Mouse (Mus musculus) lung, postnatal 36 days (tissue): ENCODE results near the gene Tnfsf15.

ENCODE experiments used
- DNase-seq: peaks from one replicate; pipeline ENCODE4 v3.0.0; 2022; ENCODE audit warnings: mixed read lengths

Tnfsf15 gene

GRCm38 (mm10) chr4:63740761-63741160 is 4.2 kb downstream of the Tnfsf15 start:
- DNase-seq, result no peak

- no peak for DNase-seq
These were observed 4.9 kb downstream of the Tnfsf15 start for GRCm38 (mm10) chr4:63740001-63740400.

- no peak for DNase-seq
These were observed 5.4 kb downstream of the Tnfsf15 start for GRCm38 (mm10) chr4:63739524-63739923.

- DNase-seq, result peak; percentile 26
These were observed 6.4 kb downstream of the Tnfsf15 start for GRCm38 (mm10) chr4:63738364-63738997.

GRCm38 (mm10) chr4:63731299-63731698 is 13.6 kb downstream of the Tnfsf15 start:
- no peak for DNase-seq

GRCm38 (mm10) chr4:63726727-63727126 is 18.2 kb downstream of the Tnfsf15 start:
- no peak for DNase-seq

- peak; percentile 78 for DNase-seq
These were observed 18.9 kb downstream of the Tnfsf15 start for GRCm38 (mm10) chr4:63725981-63726380.

GRCm38 (mm10) chr4:63717922-63718643 is 26.8 kb downstream of the Tnfsf15 start:
- peak; percentile 87 for DNase-seq

GRCm38 (mm10) chr4:63711886-63712285 is 33.0 kb downstream of the Tnfsf15 start:
- DNase-seq, result no peak

- DNase-seq, result no peak
These were observed 34.3 kb downstream of the Tnfsf15 start for GRCm38 (mm10) chr4:63710431-63711220.

GRCm38 (mm10) chr4:63706279-63706971 is 38.5 kb downstream of the Tnfsf15 start:
- no peak for DNase-seq

- DNase-seq, result no peak
These were observed 40.7 kb downstream of the Tnfsf15 start for GRCm38 (mm10) chr4:63704232-63704631.

- DNase-seq, result no peak
These were observed 41.2 kb downstream of the Tnfsf15 start for GRCm38 (mm10) chr4:63703686-63704085.

GRCm38 (mm10) chr4:63702006-63702704 is 42.8 kb downstream of the Tnfsf15 start:
- no peak for DNase-seq

- DNase-seq, result no peak
These were observed 45.2 kb downstream of the Tnfsf15 start for GRCm38 (mm10) chr4:63699749-63700148.

GRCm38 (mm10) chr4:63696921-63697320 is 48.0 kb downstream of the Tnfsf15 start:
- no peak for DNase-seq

- DNase-seq, result no peak
These were observed 52.6 kb downstream of the Tnfsf15 start for GRCm38 (mm10) chr4:63692351-63692750.

- peak; percentile 47 for DNase-seq
These were observed 57.5 kb downstream of the Tnfsf15 start for GRCm38 (mm10) chr4:63687429-63687828.

- peak; percentile 81 for DNase-seq
These were observed 58.8 kb downstream of the Tnfsf15 start for GRCm38 (mm10) chr4:63686157-63686556.

- no peak for DNase-seq
These were observed 59.7 kb downstream of the Tnfsf15 start for GRCm38 (mm10) chr4:63685253-63685525.

GRCm38 (mm10) chr4:63684412-63685252 is 60.3 kb downstream of the Tnfsf15 start:
- no peak for DNase-seq

- no peak for DNase-seq
These were observed 61.2 kb downstream of the Tnfsf15 start for GRCm38 (mm10) chr4:63683716-63684115.
